Mouse (Mus musculus) kidney, postnatal 14 days (tissue): ENCODE data around the gene Nf1.
A peak's percentile ranks its signal among the peaks of the same experiment; 100 is the strongest.

Source experiments
- DNase-seq: peaks from one replicate; pipeline ENCODE4 v3.0.0; 2022; ENCODE audit warnings: mixed read lengths

Nf1 gene

GRCm38 (mm10) chr11:79610454-79610853 lies 271.0 kb downstream of the Nf1 start:
- no peak for DNase-seq

- no peak for DNase-seq
Observed at GRCm38 (mm10) chr11:79611011-79611666, 271.6 kb downstream of the Nf1 start.

DNA sequence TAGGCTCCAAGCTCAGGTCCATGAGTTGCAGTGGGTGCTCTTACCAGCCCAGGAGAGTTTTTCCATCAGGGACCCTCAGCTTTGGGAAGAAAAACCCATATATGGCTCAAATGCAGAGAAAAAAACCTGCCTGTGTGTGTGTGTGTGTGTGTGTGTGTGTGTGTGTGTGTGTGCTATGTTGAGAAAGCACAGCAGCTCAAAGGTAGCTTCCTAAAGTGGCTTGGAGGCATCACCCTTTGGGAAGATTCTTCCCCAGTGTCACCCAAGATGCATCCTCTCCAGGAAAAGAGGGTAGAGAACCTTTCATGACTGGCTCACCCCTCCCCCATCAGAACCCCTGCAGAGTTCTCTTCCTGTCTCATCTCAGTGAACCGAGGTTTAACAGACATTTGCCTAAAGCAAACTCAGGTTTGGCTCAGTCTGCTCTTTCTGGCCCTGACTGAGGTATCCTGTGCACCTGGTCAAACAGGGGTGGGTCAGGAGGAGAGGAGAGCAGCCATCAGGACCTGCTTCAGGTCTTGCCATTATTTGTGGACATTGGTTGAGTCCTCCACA lies 272.6 kb downstream of the Nf1 start:
- no peak for DNase-seq

DNA sequence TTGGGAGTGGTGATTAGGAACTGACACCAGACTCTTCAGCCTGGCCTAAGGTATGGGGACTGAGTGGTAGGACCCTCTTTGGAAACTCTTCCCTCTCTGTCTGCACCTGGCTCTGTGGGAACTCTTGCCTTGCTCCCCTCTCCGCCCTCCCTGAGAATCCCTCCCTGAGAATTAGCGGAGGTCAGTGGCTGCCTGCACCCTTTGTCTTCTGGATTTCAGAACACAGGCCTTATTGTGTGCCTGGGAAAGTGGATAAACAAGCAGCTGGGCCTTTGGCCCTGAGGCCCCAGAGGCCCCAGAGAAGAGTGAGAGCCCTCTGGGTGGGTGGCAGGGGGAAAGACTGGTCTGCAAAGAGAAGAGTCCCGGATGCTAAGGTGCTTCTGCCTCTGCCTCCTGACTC lies 273.6 kb downstream of the Nf1 start:
- DNase-seq = no peak

DNA sequence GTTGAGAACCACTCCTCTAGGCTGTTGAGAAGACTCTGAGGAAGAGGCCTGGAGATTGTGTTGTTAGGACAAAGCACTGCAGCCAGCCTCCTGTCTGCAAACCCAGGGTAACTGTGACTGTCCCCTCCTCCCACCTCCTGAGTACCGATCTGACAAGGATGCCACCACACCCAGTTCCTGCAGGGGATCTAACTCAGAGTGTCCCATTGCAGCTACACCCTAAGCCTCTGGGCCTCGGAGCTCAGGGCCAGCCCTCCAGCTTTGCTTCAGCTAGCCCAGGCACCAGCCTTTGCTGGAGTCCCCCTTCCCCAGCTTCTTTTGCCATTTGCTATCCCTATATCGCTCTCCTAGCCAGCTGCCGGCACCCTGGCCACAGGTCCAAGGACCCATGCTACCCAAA lies 274.2 kb downstream of the Nf1 start:
- no peak for DNase-seq

DNA sequence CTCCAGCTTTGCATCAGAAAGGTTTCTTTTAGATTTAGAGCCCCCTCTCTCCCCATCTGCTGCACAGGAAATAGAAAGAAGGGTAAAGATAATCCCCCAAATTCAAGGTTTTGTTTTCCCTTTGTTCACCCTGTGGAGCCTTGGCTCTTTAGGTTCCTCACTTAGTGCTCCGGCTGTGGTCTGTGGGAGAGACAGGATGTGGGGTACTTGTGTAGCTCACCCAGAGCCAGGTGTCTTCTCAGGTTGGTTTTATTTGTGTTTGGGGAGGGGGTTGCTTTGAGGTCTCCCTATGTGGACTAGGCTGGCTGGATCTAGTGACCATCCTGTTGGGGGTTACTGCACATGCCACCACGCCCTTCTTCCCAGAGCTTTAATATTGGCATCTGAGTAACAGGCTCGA lies 275.4 kb downstream of the Nf1 start:
- no peak for DNase-seq

- no peak for DNase-seq
Observed at GRCm38 (mm10) chr11:79615871-79616270, 276.4 kb downstream of the Nf1 start.

DNA sequence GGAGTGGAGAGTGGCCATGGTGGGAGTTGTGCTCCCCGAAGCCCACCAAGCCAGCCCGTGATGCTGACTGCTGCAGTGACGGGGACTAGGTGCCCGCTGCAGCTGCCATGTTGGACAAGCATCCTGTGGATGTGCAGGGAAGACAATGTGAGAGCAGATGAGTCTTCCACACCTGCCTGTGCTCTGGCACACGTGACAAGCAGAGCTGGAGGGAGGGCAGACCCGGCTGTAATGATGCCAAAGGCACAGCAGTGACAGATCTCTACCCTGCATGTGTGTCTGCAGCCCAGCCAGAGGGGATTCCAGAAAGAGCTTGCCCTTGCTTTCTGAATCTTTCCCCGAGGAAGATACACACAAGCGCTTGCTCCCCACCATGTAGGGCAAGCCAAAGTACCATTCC lies 278.5 kb downstream of the Nf1 start:
- no peak for DNase-seq

- no peak for DNase-seq
Observed at GRCm38 (mm10) chr11:79623029-79623428, 283.5 kb downstream of the Nf1 start.

DNA sequence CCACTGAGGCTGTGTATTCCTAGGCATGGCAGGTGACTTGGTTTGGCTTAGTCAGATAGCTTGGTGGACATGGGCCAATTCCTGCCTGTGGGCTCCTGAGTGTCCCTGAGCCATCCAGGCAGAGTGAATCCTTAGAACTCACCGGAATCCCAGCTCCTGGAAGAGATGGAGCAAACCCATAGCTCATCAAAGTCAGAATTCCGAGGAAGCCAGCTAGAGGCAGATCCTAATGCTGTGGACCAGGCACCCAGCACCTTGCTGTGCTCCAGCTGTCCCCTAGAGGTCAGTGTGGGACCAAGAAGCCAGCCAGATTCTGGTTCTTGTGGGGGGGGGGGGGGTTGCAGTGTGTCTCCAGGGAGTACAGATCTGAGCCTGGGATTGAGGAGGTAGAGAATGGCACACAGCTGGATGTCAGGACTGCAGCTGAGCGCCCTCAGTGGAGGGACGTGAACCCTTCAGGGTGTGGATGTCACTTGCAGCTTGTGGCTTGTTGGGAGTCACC lies 285.4 kb downstream of the Nf1 start:
- DNase-seq = peak; percentile 81

DNA sequence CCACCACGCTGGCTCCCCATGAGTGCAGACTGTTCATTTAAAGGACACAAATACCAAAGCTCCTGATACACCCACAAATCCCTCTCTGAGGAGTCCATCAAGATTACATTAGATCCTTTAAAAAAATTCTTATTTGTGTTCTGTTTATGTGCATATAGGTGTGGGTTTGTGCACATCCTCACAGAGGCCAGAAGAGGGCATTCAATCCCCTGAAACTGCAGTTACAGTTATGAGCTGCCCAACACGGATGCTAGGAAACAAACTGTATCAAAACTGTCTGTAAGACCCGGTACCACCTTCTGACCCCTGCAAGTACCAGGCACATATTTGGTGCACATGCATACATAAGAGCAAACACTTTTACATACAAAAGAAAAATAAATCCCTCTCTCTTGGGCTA lies 289.2 kb downstream of the Nf1 start:
- no peak for DNase-seq

- DNase-seq = peak; percentile 41
Observed at GRCm38 (mm10) chr11:79629752-79630374, 290.4 kb downstream of the Nf1 start.

DNA sequence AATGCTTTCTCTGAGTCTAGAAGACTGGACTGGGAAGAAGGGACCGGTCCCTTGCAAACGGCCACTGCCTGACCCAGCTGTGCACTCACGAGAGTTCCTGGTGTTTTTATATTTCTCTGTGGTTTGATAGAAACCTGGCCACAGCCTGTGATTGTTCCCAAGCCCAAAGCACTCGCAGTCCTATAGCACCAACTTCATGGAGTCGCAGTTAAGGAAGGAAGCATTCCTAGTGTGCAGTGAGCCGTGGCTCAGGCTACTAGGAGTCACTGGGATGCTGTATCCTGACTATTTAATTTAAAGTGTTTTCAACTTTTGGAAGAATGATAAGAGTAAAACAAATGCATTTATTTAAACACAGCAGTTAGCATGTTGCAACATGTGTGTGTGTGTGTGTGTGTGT lies 291.0 kb downstream of the Nf1 start:
- DNase-seq = peak; percentile 29
